Comparison of ENCODE assay signal across 26 mouse cellular contexts in the genomic region with DNA sequence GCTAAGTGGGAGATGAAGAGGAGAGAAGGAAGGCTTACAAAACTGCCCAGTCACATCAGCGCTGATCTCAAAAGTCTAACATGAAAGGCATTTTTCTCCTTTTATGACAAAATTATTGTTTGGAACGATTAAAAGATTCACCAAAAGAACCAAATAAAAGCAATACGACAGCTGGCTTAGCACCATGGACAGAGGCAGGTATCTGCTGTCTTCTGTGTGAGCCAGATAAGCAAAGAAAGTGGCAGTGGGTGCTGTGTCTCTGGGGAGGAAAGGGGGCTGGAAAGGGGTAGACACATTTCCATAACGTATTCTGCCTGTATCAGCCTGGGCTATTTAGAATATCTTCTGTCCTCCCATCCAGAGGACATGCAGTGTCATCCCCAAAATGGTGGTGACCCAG. TPM values are rescaled to one million over a fixed set of nuclear protein-coding genes. Genes with fewer than 3 reads are reported as not detected.
DNase-seq lines count a peak whose midpoint lies in the region; ATAC-seq and TF ChIP-seq lines count a peak whose summit lies in the region.
"Had no signal": no experiment of that assay in that cellular context is flagged by ENCODE, and none has a peak within 500 bp of the region (broad histone marks: within the 10 kb centered on the region; RNA-seq: fewer than 3 reads in every experiment).

No protein-coding gene starts in this region.

- no peaks in the 10 kb centered on the region for H3K27me3 ChIP-seq in limb, embryonic 11.5 days (ENCODE audit: control insufficient read depth, insufficient read depth, low read length)
- H3K27me3 ChIP-seq in limb, embryonic 10.5 days (ENCODE audit: low read depth, poor library complexity, severe bottlenecking) = 0 out of 2 replicates have a peak, but pooled peaks cover 6% of the 10 kb centered on the region
- no peaks in the 10 kb centered on the region for H3K27me3 ChIP-seq in MEL (ENCODE audit: control insufficient read depth in 1 of 2, insufficient read depth in 2 of 2, low read length in 2 of 2)
- no peaks in the 10 kb centered on the region for H3K27me3 ChIP-seq in forebrain, embryonic 15.5 days
- H3K27me3 ChIP-seq: embryonic facial prominence, embryonic 13.5 days; limb, embryonic 12.5 days; liver, embryonic 13.5 days; midbrain, embryonic 15.5 days had no signal

- 0 out of 2 replicates have a peak, but pooled peaks cover 3% of the 10 kb centered on the region for H3K4me1 ChIP-seq in limb, embryonic 11.5 days (ENCODE audit: control insufficient read depth, insufficient read depth, low read length)
- peaks cover 3% of the 10 kb centered on the region; the same call in 1 of the 2 replicates for H3K4me1 ChIP-seq in limb, embryonic 10.5 days
- H3K4me1 ChIP-seq in MEL (ENCODE audit: control insufficient read depth in 1 of 2, insufficient read depth in 2 of 2, low read length in 2 of 2) = no peaks in the 10 kb centered on the region
- no peaks in the 10 kb centered on the region for H3K4me1 ChIP-seq in forebrain, embryonic 15.5 days
- H3K4me1 ChIP-seq: embryonic facial prominence, embryonic 13.5 days; forebrain, embryonic 10.5 days; heart, embryonic 10.5 days; liver, embryonic 13.5 days; midbrain, embryonic 15.5 days had no signal

- no peak for ATAC-seq in limb, embryonic 11.5 days (ENCODE audit: insufficient number of reproducible peaks, low FRiP score, low TSS enrichment, low read depth)
- no peak for ATAC-seq in forebrain, embryonic 15.5 days (replicated peaks)
- ATAC-seq: hindbrain, embryonic 16.5 days; midbrain, embryonic 15.5 days had no signal

- H3K27ac ChIP-seq in limb, embryonic 11.5 days (replicated peaks; ENCODE audit: low read depth, low read length) = no peak overlapping the region
- no peak overlapping the region for H3K27ac ChIP-seq in limb, embryonic 10.5 days
- no peak overlapping the region for H3K27ac ChIP-seq in MEL (ENCODE audit: control insufficient read depth, low read depth, low read length)
- H3K27ac ChIP-seq in forebrain, embryonic 15.5 days (replicated peaks) = no peak overlapping the region
- H3K27ac ChIP-seq: embryonic facial prominence, embryonic 13.5 days; forebrain, embryonic 10.5 days; heart, embryonic 10.5 days; layer of hippocampus, adult 2 months; limb, embryonic 12.5 days; liver, embryonic 13.5 days; midbrain, embryonic 15.5 days had no signal

- H3K9ac ChIP-seq in limb, embryonic 11.5 days (ENCODE audit: low read length) = no peak overlapping the region
- H3K9ac ChIP-seq in MEL (ENCODE audit: control insufficient read depth, low read depth, low read length, poor library complexity, severe bottlenecking) = no peak overlapping the region
- no peak overlapping the region for H3K9ac ChIP-seq in forebrain, embryonic 15.5 days (replicated peaks)
- H3K9ac ChIP-seq: embryonic facial prominence, embryonic 13.5 days; limb, embryonic 12.5 days; liver, embryonic 13.5 days; midbrain, embryonic 15.5 days had no signal

- intact Hi-C loops in heart, postnatal 10 days (cut with DNase I) = no loop called here

- TF ChIP-seq RAD21 in MEL (IDR thresholded peaks at IDR 0.05; ENCODE audit: low read depth, low read length) = no peak

- no peaks in the 10 kb centered on the region for H3K36me3 ChIP-seq in limb, embryonic 11.5 days (ENCODE audit: control insufficient read depth, insufficient read depth, low read length)
- no peaks in the 10 kb centered on the region for H3K36me3 ChIP-seq in limb, embryonic 10.5 days
- H3K36me3 ChIP-seq in MEL (ENCODE audit: control insufficient read depth in 1 of 2, insufficient read depth in 2 of 2, low read length in 2 of 2) = no peaks in the 10 kb centered on the region
- H3K36me3 ChIP-seq in forebrain, embryonic 15.5 days = no peaks in the 10 kb centered on the region
- H3K36me3 ChIP-seq: embryonic facial prominence, embryonic 13.5 days; forebrain, embryonic 10.5 days; heart, embryonic 10.5 days; limb, embryonic 12.5 days; liver, embryonic 13.5 days; midbrain, embryonic 15.5 days had no signal

- TF ChIP-seq CTCF in MEL (IDR thresholded peaks at IDR 0.05 in 2 of 3, conservative IDR thresholded peaks at IDR 0.05 in 1 of 3; ENCODE audit: control insufficient read depth in 1 of 3, insufficient read depth in 1 of 3, low read depth in 2 of 3, low read length in 3 of 3, poor library complexity in 1 of 3, severe bottlenecking in 1 of 3) = no peak

- H3K79me2 ChIP-seq in MEL (ENCODE audit: control insufficient read depth, insufficient read depth, low read length, poor library complexity) = no peaks in the 10 kb centered on the region

- peak; percentile 1 to 4 for DNase-seq in heart, postnatal 10 days
- DNase-seq in heart, adult 8-10 months (ENCODE audit: low spot score) = no peak
- peak; percentile 36 for DNase-seq in limb, embryonic 11.5 days (ENCODE audit: low spot score)
- no peak for DNase-seq in limb, embryonic 10.5 days (ENCODE audit: low spot score)
- DNase-seq in MEL (ENCODE audit: low read depth, low spot score) = peak; percentile 9
- peak; percentile 47 for DNase-seq in embryo, embryonic 11 days
- no peak for DNase-seq in thymus, postnatal 0 days (ENCODE audit: low spot score)
- DNase-seq: gastrocnemius, postnatal 10 days; heart, postnatal 14 days; kidney, adult 18-20 months; liver, embryonic 13.5 days; lung, postnatal 10 days; right cerebral cortex, postnatal 14 days; thymus, postnatal 25 days had no signal

- no peak overlapping the region for H3K4me2 ChIP-seq in limb, embryonic 11.5 days (ENCODE audit: low read depth, severe bottlenecking)
- no peak overlapping the region for H3K4me2 ChIP-seq in forebrain, embryonic 15.5 days (replicated peaks)
- H3K4me2 ChIP-seq: embryonic facial prominence, embryonic 13.5 days; limb, embryonic 12.5 days; liver, embryonic 13.5 days; midbrain, embryonic 15.5 days had no signal

- TF ChIP-seq POLR2A in MEL (IDR thresholded peaks at IDR 0.05; ENCODE audit: control insufficient read depth in 1 of 2, insufficient read depth in 1 of 2, low read depth in 1 of 2, low read length in 2 of 2, poor library complexity in 1 of 2) = no peak

- H3K4me3 ChIP-seq in limb, embryonic 11.5 days (ENCODE audit: low read depth, low read length) = no peak overlapping the region
- no peak overlapping the region for H3K4me3 ChIP-seq in limb, embryonic 10.5 days
- H3K4me3 ChIP-seq in MEL (ENCODE audit: control insufficient read depth in 1 of 2, insufficient read depth in 1 of 2, low read depth in 2 of 2, low read length in 2 of 2) = no peak overlapping the region
- H3K4me3 ChIP-seq in forebrain, embryonic 15.5 days = no peak overlapping the region
- H3K4me3 ChIP-seq: embryonic facial prominence, embryonic 13.5 days; forebrain, embryonic 10.5 days; heart, embryonic 10.5 days; layer of hippocampus, adult 2 months; limb, embryonic 12.5 days; liver, embryonic 13.5 days; midbrain, embryonic 15.5 days had no signal

- no peaks in the 10 kb centered on the region for H3K9me3 ChIP-seq in limb, embryonic 11.5 days (ENCODE audit: control insufficient read depth, low read length)
- no peaks in the 10 kb centered on the region for H3K9me3 ChIP-seq in limb, embryonic 10.5 days (replicated peaks)
- H3K9me3 ChIP-seq in MEL (replicated peaks; ENCODE audit: insufficient read depth, low read length) = no peaks in the 10 kb centered on the region
- no peaks in the 10 kb centered on the region for H3K9me3 ChIP-seq in forebrain, embryonic 15.5 days
- H3K9me3 ChIP-seq: embryonic facial prominence, embryonic 13.5 days; forebrain, embryonic 10.5 days; heart, embryonic 10.5 days; limb, embryonic 12.5 days; liver, embryonic 13.5 days; midbrain, embryonic 15.5 days had no signal

- TF ChIP-seq EP300 in MEL (IDR thresholded peaks at IDR 0.05; ENCODE audit: low read depth in 1 of 2, low read length in 2 of 2) = no peak

- 56% methylated on average over 4 of the region's 4 CpGs for WGBS in limb, embryonic 11.5 days
- WGBS in limb, embryonic 10.5 days = 60% methylated on average over 4 of the region's 4 CpGs
- 75% methylated on average over 4 of the region's 4 CpGs for WGBS in forebrain, embryonic 15.5 days

TF ChIP-seq in MEL, 35 proteins besides CTCF, POLR2A, EP300 and RAD21:
- TF ChIP-seq HCFC1 (IDR thresholded peaks at IDR 0.05; ENCODE audit: low read depth, low read length) (no peak), CHD2 (IDR thresholded peaks at IDR 0.05; ENCODE audit: low read length) (no peak)

RNA-seq across cellular contexts. Expression of gene 4933402J07Rik, which starts 32.5 kb away (rescaled TPM):
- not detected for total RNA-seq in heart, postnatal 10 days (2021)
- not detected for total RNA-seq in heart, adult 8-10 months (2022)
- polyA plus RNA-seq in limb, embryonic 11.5 days (2014; fragmentation: Nextera tagmentation; extraction: Ambion mirVana) = not detected in 2 replicates
- polyA plus RNA-seq in limb, embryonic 10.5 days (2016; fragmentation: Nextera tagmentation; extraction: Ambion mirVana) = not detected in 2 replicates
- not detected in 2 replicates for total RNA-seq in MEL (2012; rRNA removed)
- not detected for polyA plus RNA-seq in MEL (2012; ENCODE audit: insufficient read depth in 1 of 2, insufficient read length in 2 of 2, low read depth in 1 of 2, low replicate concordance in 2 of 2, missing spikeins in 1 of 2)
- polyA plus RNA-seq in thymus, postnatal 0 days (2015; fragmentation: Nextera tagmentation; extraction: Ambion mirVana) = not detected in 2 replicates
- not detected in 2 replicates for polyA plus RNA-seq in forebrain, embryonic 15.5 days (2015; fragmentation: Nextera tagmentation; extraction: Ambion mirVana)
- total RNA-seq: ES-E14; gastrocnemius, postnatal 10 days; heart, postnatal 14 days; layer of hippocampus, adult 2 months; left cerebral cortex, adult 18-20 months; megakaryocyte, adult 5-6 weeks had no signal
- polyA plus RNA-seq: embryonic facial prominence, embryonic 13.5 days; forebrain, embryonic 10.5 days; heart, embryonic 10.5 days; hindbrain, embryonic 16.5 days; limb, embryonic 12.5 days; liver, embryonic 13.5 days; midbrain, embryonic 15.5 days; stomach, embryonic 16.5 days had no signal

RNA-seq across cellular contexts. Expression of gene Cbln1, which starts 58.8 kb away (rescaled TPM):
- under 1 TPM; 0.15 to 0.19 TPM for total RNA-seq in heart, postnatal 10 days (2021)
- under 1 TPM; 0.28 to 0.81 (median 0.38) TPM for total RNA-seq in heart, adult 8-10 months (2022)
- 4.8 and 5.9 TPM in 2 replicates for polyA plus RNA-seq in limb, embryonic 11.5 days (2014; fragmentation: Nextera tagmentation; extraction: Ambion mirVana)
- polyA plus RNA-seq in limb, embryonic 10.5 days (2016; fragmentation: Nextera tagmentation; extraction: Ambion mirVana) = 1.8 and 2.1 TPM in 2 replicates
- not detected in 2 replicates for total RNA-seq in MEL (2012; rRNA removed)
- not detected for polyA plus RNA-seq in MEL (2012; ENCODE audit: insufficient read depth in 1 of 2, insufficient read length in 2 of 2, low read depth in 1 of 2, low replicate concordance in 2 of 2, missing spikeins in 1 of 2)
- 0.08 TPM in 1 of 2 replicates, not detected in the other for polyA plus RNA-seq in thymus, postnatal 0 days (2015; fragmentation: Nextera tagmentation; extraction: Ambion mirVana)
- 5.7 and 10.6 TPM in 2 replicates for polyA plus RNA-seq in forebrain, embryonic 15.5 days (2015; fragmentation: Nextera tagmentation; extraction: Ambion mirVana)

Comparison
In these comparisons a context has a peak if more than half of its experiments do, and no peak if none do; other contexts are left out.
1. DNase-seq: peak in heart, postnatal 10 days (2 of 2), limb, embryonic 11.5 days (single experiment), MEL (single experiment) and embryo, embryonic 11 days (single experiment); none in heart, adult 8-10 months (single experiment), limb, embryonic 10.5 days (single experiment) and thymus, postnatal 0 days (single experiment).